Mouse (Mus musculus): ENCODE results near the gene C1qc.
A peak's percentile ranks its signal among the peaks of the same experiment; 100 is the strongest.

C1qc gene

DNA sequence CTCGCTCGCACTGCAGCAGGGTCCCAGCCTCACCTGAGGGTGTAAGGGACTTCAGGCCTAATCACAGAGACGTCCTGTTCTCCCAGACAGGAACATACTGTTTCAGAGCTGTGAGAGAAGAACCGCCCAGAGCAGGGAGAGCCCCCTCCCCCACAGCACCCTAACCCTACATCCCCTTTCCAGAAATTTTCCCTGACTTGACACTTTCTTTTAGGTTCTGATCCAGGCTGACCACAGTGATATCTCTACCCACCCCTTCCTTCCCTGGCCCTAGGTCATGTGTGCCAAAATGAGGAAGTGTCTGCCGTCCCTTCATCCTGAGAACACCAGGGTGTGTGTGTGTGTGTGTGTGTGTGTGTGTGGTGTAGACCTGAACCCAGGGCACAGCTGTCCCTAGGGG lies at the start of gene C1qc:
TSS of gene C1qc (minus strand) at position 255 of the 400 bp plus-strand sequence.
- no peak for DNase-seq

DNA sequence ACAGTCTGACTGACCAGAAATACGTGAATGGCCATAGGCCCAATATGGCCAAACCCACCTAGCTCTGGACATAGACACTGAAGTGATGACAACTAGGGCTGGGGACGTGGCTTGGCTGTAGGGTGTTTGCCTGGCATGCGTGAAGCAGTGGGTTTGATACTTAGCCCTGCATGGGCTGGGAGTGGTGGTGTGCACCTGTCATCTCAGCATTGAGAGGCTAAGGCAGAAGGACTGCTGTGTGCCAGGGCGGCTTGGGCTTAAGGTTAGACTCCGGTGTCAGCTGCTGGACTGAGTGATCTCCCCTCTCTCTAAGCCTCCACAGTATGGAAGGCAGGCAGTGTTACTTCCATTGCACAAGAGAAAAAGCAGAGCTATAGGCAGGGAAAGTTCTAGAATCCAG lies 45.1 kb upstream of the C1qc start:
- DNase-seq, result no peak

DNA sequence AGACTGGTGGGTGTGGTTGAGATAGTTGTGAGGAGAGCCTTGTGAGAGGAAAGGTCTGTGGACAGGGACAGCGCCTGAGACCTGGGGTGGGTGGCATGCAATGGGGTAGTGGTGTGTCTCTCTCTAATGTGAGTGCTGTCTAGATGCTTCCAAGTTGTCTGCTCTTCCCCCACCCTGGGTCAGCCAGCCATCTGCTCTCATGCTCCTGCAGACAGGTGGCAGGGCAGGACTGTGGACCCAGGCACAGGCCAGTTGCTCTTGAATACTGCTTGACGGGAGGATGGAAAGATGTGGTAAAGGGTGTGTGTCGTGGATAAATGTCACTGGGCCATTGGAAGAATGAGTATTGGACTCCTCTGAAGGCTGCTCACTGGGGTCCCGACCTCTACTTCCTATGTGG lies 44.5 kb upstream of the C1qc start:
- DNase-seq, result no peak

DNA sequence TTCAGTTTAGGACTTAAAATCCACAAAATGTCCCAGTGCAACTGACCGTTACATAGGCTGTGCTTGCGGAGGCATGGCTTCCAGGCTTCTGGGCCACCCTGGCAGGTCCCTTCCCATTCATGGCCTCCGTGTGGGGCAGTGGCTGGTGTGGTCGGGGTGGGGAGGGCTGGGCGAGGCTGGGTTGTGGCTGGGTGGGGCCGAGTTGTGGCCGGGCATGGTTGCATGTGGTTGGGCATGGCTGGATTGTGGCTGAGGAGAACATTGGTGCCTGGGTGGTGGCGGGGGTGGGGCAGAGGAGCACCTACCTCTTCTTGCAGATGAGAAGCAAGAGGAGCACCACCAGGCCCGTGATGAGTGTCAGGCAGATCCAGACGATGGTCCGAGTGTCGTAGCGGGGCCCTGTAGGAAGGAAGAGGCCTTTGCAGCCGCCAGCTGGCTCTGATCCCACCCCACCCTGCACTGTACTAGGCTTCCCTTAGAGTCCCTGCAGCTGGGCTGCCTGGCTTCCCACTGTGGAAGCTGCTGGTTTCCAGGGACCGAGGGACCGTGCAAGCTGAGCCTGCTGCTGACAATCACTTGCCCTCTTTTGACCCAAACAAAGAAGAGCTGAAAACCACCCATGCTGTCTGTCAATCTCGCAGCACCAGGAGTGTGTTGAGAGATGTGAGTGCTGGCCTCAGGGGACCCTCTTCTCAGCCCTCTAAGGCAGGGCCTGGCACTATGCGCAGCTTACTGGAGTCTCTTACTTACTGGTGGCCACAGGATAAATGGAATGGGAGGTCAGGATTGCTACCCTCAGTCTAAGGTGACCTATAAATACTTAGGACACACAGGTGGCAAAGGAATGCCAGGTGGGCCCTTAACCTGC lies 42.1 kb upstream of the C1qc start:
- DNase-seq, result peak; percentile 2

- DNase-seq, result no peak
Observed at GRCm38 (mm10) chr4:136930474-136930873, 37.6 kb upstream of the C1qc start.

DNA sequence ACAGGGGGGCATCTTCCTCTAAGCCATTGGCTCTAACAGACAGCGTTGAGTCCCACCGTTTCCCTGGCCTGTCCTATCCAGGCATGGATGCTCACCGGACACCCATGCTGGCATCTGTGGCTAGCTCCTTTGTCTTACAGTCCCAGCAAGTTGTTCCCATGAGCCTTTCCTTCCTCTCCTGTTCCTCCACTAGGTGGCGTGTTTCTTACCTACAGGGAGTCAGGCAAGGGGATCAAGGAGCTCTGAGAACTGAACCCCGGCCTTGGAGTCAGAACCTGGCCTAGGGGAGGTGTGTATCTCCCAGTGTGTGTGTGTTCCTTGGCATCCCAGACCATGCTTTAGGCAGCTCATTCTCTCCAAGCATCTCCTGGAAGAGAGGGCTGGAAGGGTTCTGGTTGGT lies 36.1 kb upstream of the C1qc start:
- DNase-seq, result peak; percentile 49

DNA sequence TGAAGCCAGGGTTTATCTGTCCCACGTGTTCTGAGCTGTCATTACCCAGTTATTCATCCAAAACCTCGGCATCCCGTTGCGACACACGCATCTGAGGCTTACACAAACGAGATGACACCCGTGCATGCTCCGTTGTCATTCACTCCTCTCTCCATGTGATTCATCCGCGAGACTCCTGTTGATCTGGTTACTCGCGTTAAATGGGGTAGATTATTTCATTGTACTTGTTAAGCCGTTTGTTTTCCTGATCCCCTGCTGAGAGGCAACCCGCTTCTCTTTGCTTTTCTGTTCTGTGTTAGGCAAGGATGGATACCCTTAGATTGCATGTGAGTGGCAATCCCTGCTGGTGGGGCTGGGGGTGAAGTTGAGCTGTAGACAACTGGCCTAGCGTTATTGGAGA lies 32.9 kb upstream of the C1qc start:
- no peak for DNase-seq

DNA sequence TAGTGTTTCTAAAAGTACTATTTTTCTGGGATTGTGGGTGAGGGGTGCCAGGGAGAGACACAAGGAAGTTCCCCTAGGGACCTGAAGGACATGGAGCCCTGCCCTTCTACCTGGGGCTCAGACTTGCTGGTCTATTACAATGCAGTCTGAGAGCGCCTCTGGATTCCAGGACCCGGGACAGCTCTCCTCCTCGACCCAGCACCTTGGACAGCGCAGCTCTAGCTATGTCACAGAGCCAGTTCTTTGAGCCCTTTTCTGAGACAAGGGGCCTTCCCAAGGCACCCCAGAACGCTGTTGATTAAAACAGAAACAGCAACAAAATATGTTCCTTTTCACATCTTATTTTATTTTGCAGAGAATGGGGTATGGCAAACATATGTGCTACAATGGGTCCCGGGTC lies 31.7 kb upstream of the C1qc start:
- DNase-seq, result peak; percentile 76

- no peak for DNase-seq
Observed at GRCm38 (mm10) chr4:136919526-136919925, 26.7 kb upstream of the C1qc start.

DNA sequence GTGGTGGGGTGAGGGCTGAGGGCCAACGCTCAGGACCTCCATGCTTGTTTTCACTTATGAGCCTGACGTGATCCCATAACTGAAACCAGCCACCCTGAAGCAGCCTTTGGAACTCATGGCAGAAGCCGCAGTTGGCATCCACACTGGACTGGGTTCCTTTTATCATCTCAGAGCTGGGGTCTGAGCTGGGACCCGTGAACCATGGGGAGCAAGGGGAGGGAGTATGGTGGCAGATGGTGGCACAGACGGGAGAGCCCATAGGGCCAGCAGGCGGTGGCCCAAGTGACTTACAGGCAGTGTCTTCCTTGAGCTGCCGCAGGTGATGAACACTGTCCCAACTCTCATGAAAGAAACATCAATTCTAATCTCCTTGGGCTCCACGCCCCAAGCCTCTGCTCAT lies 26.0 kb upstream of the C1qc start:
- DNase-seq, result no peak

DNA sequence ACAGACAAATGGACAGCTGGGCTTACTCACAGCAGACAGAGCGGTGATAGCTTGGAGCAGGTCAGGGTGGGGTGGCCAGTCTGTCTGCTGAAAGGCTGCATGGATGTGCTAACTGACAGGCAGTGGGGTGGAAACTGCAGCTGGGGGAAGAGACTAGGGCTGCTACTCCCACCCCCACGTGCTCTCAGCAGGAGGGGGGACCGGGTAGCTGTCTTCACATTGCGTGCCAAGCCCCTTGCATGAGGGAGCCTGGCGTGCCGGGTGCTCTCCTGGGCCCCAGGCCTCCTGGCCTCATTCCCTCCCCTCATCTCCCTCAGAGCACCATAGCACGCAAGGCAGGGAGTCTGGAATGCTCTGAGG lies 24.3 kb upstream of the C1qc start:
- no peak for DNase-seq

DNA sequence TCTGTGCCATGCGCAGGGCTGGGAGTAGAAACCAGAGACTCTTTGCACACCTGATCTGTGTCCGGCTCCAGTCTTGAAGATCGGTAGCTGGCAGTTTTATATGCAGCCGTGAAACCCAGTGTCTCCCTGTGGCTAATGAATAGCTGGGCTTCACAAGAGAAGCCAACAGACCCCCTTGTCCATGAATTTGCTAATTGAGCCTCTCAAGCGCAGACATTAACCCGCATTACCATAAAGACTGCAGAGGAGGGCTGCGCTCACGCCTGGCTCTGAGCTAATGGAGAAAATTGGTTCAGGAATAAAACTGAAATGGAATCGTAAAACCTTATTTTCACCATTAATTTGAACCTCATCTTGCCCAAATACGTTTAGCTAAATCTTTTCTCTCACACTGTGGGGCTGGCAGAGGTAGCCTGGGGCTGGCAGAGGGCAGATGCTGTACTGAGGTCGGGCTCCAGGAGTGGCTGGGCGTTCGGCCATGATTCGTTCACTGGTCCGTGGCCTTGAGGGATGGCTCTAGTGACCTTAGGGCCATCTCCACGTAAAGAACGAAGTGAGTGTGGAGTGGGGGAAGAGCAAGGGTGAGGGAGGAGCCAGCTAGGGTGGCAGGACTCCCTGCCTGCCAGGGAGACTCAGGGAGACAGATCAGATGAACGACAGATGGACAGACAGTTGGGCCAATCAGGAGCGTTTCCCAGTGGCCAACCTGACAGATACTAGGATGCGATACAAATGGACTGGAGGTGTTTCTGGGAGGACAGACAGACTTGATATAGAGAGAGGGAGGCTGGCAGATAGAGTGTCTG lies 23.7 kb upstream of the C1qc start:
- DNase-seq, result no peak

- DNase-seq, result no peak
Observed at GRCm38 (mm10) chr4:136912841-136913240, 20.0 kb upstream of the C1qc start.

DNA sequence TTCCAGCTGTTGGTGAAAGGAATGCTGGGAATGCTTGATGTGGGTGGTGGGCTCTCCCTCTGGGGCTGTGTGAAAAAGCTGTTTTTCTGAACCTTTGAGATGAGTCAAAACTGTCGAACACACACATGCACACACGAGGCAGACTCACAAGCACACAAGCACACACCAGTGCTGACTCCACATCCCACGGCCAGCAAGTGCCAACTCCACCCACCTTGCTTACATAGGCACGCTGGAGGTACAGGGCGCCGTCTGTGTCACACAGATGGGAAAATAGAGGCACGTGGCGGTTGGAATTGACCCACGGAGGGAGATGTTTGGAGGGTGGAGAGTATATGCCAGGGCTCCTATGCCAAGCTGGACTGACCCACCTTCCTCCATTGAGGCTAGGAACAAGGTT lies 18.9 kb upstream of the C1qc start:
- no peak for DNase-seq

DNA sequence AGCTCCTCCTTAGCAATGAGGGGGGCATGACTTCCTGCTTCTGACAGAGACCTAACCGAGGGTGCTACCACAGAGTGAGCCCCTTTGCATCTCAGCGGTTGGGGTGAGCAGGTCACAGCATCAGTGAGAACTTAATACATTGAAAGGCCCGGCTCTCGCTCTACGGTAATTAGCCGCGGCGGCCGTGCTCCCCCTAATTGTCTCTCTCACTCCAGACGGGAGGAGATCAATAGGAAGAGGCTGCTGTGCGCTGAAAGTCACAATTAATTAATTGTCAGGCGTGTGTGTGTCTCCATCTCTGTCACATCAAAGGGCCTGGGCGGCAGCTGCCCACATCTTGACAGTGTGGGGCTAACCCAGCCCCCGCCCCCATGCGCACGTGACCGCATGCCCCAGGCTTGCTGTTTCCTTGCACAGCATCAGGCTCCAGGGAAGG lies 18.4 kb upstream of the C1qc start:
- DNase-seq, result no peak

- no peak for DNase-seq
Observed at GRCm38 (mm10) chr4:136907809-136908208, 14.9 kb upstream of the C1qc start.

- DNase-seq, result peak; percentile 58
Observed at GRCm38 (mm10) chr4:136907033-136907432, 14.2 kb upstream of the C1qc start.

DNA sequence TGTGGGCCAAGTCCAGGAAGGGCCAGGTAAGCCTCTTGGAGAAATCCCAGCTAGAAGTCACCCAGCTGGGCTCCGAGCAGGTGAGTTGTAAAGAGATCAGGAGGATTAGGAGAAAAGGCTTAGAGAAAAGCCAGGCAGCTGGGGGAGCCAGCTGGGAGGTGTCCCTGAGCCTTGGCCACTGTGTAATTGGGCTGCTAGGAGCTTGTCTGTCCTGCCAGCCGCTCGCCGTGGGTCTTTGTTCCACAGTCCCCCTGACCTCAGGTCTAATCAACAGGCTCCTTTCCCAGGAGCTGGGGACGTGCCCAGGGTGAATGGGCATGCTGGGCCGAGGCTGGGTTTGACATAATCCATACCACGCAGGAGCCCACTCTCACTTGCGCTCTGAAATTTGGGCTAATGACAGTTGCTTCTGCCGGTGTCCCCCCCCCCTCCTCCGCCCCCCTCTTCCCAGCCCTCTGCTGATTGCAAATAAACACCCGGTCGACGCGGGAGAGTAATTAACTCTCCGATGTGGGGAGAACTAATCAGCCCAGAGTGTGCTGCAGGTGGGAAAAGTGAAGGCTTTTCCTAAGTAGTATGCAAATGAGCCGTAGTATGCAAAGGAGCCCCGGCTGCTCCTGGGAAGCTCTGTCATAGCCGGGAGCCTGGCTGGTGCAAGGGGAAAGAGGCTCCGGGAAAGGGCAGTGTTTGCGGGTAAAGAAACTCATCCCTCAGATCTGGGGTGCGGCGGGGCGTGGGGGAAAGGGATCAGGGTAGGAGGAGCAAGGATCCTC lies 12.1 kb upstream of the C1qc start:
- no peak for DNase-seq

- no peak for DNase-seq
Observed at GRCm38 (mm10) chr4:136899154-136899553, 6.3 kb upstream of the C1qc start.

DNA sequence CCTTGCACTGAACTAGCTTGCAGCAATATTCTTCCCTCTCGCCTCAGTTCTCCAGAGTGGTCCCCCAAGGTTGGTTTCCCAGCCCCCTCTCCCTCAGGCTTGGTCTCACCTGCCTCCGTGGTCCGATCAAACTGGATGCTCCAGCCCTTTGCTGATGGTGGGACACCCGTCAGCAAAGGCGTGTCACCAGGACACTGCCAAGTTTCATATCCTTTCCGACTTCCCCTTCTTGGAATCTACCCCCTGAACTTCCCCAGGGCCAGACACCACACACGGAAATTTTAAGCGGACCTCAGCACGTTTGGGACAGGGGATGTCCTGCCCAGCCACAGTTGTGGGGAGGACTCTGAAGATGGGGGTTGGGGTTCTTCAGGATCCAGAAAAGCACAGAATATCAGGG lies 5.8 kb upstream of the C1qc start, which contains the start of gene C1qa:
TSS of gene C1qa (minus strand) at position 167 of the 400 bp plus-strand sequence.
- DNase-seq, result no peak

GRCm38 (mm10) chr4:136898084-136898598 lies 5.3 kb upstream of the C1qc start:
- DNase-seq, result no peak

DNA sequence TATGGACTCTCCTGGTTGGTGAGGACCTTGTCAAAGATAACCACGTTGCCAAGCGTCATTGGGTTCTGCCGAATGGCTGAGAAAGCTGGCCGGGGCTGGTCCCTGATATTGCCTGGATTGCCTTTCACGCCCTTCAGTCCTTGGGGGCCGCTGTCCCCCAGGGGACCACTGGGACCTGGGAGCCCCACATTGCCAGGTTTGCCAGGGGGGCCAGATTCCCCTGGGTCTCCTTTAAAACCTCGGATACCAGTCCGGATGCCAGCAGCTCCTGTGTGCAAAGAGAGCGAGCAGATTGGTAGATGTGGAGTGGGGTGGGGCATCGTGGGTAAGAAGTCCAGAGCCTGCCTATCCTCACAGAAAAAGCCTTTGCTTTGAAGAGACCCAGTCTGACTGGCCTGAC lies 3.6 kb upstream of the C1qc start:
- DNase-seq, result no peak

GRCm38 (mm10) chr4:136895861-136896260 lies 3.0 kb upstream of the C1qc start:
- no peak for DNase-seq

Measured in lung, postnatal 36 days (tissue).